Mouse (Mus musculus) hindbrain, embryonic 10.5 days (tissue): Measurements from ENCODE around the gene Lyl1. TPM values are rescaled to one million over a fixed set of nuclear protein-coding genes. Genes with fewer than 3 reads are reported as not detected.
A peak's percentile ranks its signal among the peaks of the same experiment; 100 is the strongest.

Experiments
- DNase-seq: peaks from one replicate; pipeline ENCODE4 v3.0.0-alpha.2; 2017; ENCODE audit warnings: low spot score
- H3K27ac ChIP-seq: fragments of 300-500 bp; sonication (generic); 2 replicates; pipeline ENCODE4 v1.5.1; 2016; ENCODE audit warnings: mild to moderate bottlenecking, moderate library complexity
- H3K27me3 ChIP-seq: fragments of 300-500 bp; sonication (generic); 2 replicates; pipeline ENCODE4 v1.6.1; 2016; ENCODE audit warnings: mild to moderate bottlenecking; ENCODE audit not compliant: poor library complexity, insufficient read depth, severe bottlenecking
- H3K36me3 ChIP-seq: fragments of 300-500 bp; sonication (generic); 2 replicates; pipeline ENCODE4 v1.6.1; 2016; ENCODE audit warnings: mild to moderate bottlenecking, moderate library complexity
- H3K4me1 ChIP-seq: fragments of 300-500 bp; sonication (generic); replicated peaks from 2 replicates; pipeline ENCODE4 v1.6.1; 2016; ENCODE audit warnings: mild to moderate bottlenecking
- H3K4me3 ChIP-seq: fragments of 300-500 bp; sonication (generic); 2 replicates; pipeline ENCODE4 v1.5.1; 2016; ENCODE audit warnings: mild to moderate bottlenecking, moderate library complexity
- H3K9me3 ChIP-seq: fragments of 300-500 bp; sonication (generic); 2 replicates; pipeline ENCODE4 v1.6.1; 2016; ENCODE audit warnings: mild to moderate bottlenecking, moderate library complexity
- WGBS: fragments of 180-500 bp; shearing (Covaris S2); methylation state at CpG from one replicate; pipeline ENCODE4 v1.1.7; 2016; 5-methylcytosine and 5-hydroxymethylcytosine counted together
- polyA plus RNA-seq: library from polyadenylated mRNA; unstranded; fragments of >200 nt; fragmentation: Nextera tagmentation; extraction: Ambion mirVana; gene quantifications from 2 replicates; pipeline ENCODE4 v1.2.1, GENCODE M21; 2016

Lyl1 gene
- polyA plus RNA-seq, 1 experiment from 2014 or later = 6.5 TPM

GRCm38 (mm10) chr8:84722850-84723570 lies 21.8 kb downstream of the Lyl1 start, which contains the start of gene G430095P16Rik:
Gene G430095P16Rik, plus strand, starts transcription at chr8:84723007.
- peaks cover 100% of the 10 kb centered on the region for H3K27me3 ChIP-seq
- DNase-seq = no peak
- H3K36me3 ChIP-seq = no peaks in the 10 kb centered on the region
- H3K27ac ChIP-seq = peak within 1 kb of the TSS; percentile 65
- H3K4me1 ChIP-seq = peaks cover 48% of the 10 kb centered on the region
- H3K9me3 ChIP-seq = no peaks in the 10 kb centered on the region
- WGBS = 22% methylated on average over 10 of the region's 10 CpGs
- peak within 1 kb of the TSS; percentile 22; the same call in 1 of the 2 replicates for H3K4me3 ChIP-seq

DNA sequence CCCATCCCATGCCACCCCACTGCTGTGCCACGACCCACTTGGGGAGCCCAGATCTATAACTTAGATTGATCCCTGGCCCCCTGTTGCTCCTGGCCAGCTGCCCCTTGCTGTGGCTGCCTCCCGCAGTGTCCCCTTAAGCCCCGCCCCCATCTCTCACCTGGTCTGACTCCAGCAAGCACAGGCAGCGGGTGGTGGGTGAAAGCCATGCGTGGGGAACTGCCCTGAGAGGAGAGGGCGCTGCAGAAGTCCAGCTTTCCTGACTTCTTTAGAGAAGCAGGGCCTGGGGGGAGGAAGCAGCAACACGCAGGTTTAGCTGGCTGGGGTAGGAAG lies 22.3 kb downstream of the Lyl1 start:
- H3K4me3 ChIP-seq = peak overlapping the region; percentile 22; the same call in 1 of the 2 replicates
- H3K4me1 ChIP-seq = peaks cover 52% of the 10 kb centered on the region
- H3K36me3 ChIP-seq = no peaks in the 10 kb centered on the region
- H3K27me3 ChIP-seq = peaks cover 100% of the 10 kb centered on the region
- 21% methylated on average over 7 of the region's 7 CpGs for WGBS
- peak overlapping the region; percentile 65 for H3K27ac ChIP-seq
- no peaks in the 10 kb centered on the region for H3K9me3 ChIP-seq
- no peak for DNase-seq

DNA sequence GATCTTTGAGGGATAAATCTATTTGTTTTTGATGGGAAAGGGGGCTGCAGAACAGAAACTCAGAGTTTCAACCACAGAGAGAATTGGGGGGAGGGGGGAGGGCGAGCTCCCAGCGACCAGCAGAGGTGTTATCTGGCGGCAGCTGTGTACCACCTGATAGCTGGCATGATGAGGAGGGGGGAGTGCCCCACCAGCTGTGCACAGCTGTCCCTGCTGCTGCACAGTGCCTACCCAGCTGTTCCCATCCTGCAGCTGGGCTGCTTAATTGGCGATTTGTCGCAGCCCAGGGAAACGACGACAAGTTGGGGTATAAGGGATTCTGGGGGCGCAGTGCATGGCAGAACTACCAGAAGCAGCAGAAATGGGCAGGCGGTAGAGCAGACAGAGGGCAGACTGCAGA lies 23.4 kb downstream of the Lyl1 start:
- no peaks in the 10 kb centered on the region for H3K9me3 ChIP-seq
- H3K36me3 ChIP-seq = no peaks in the 10 kb centered on the region
- 0 out of 2 replicates have a peak overlapping the region, but pooled peaks have one; percentile 22 for H3K4me3 ChIP-seq
- peaks cover 55% of the 10 kb centered on the region for H3K4me1 ChIP-seq
- WGBS = 48% methylated on average over 9 of the region's 9 CpGs
- H3K27ac ChIP-seq = peak overlapping the region; percentile 62; the same call in 1 of the 2 replicates
- DNase-seq = no peak
- peaks cover 100% of the 10 kb centered on the region for H3K27me3 ChIP-seq

- Histone ChIP-seq H3K27ac (peak overlapping the region; percentile 62; the same call in 1 of the 2 replicates), H3K27me3 (peaks cover 100% of the 10 kb centered on the region), H3K36me3 (no peaks in the 10 kb centered on the region), H3K4me1 (peaks cover 56% of the 10 kb centered on the region), H3K9me3 (no peaks in the 10 kb centered on the region), H3K4me3 (no peak overlapping the region)
- WGBS = 60% methylated on average over 10 of the region's 10 CpGs
- no peak for DNase-seq
Measured at GRCm38 (mm10) chr8:84725246-84725940, 24.1 kb downstream of the Lyl1 start.

- no peak for DNase-seq
- Histone ChIP-seq H3K27me3 (peaks cover 100% of the 10 kb centered on the region), H3K9me3 (no peaks in the 10 kb centered on the region), H3K36me3 (no peaks in the 10 kb centered on the region), H3K27ac (peak overlapping the region; percentile 62; the same call in 1 of the 2 replicates), H3K4me1 (peaks cover 61% of the 10 kb centered on the region), H3K4me3 (no peak overlapping the region)
- 20% methylated on average over 3 of the region's 3 CpGs for WGBS
Measured at GRCm38 (mm10) chr8:84725941-84726259, 24.6 kb downstream of the Lyl1 start.

- Histone ChIP-seq H3K4me1 (peaks cover 72% of the 10 kb centered on the region), H3K27me3 (peaks cover 100% of the 10 kb centered on the region), H3K27ac (peak overlapping the region; percentile 47; the same call in 1 of the 2 replicates), H3K9me3 (no peaks in the 10 kb centered on the region), H3K36me3 (no peaks in the 10 kb centered on the region), H3K4me3 (no peak overlapping the region)
- 73% methylated on average over 3 of the region's 3 CpGs for WGBS
- no peak for DNase-seq
Measured at GRCm38 (mm10) chr8:84728474-84728873, 27.2 kb downstream of the Lyl1 start.

DNA sequence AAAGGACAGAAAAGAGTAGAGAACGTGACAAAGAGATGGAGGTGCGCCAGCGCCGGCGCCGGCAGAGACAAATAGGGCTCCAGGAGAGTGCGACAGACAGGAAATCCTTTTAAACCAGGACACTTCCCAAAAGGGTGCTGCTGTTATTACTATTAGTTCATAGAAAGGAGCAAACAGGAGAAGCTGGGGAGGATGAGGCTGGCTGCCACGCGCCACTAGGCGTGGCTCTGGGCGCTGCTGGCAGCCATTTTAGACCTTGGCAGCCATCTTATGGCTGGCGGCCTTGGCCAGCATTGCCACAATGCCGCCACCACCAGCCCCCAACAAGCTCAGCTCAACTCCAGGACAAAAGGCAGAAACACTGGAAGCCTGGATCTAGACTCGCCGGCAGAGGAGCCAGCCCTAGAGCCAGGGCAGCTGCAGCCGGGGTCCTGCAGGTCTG lies 28.7 kb downstream of the Lyl1 start:
- Histone ChIP-seq H3K4me3 (no peak overlapping the region), H3K27me3 (peaks cover 100% of the 10 kb centered on the region), H3K27ac (peak overlapping the region; percentile 79), H3K36me3 (no peaks in the 10 kb centered on the region), H3K4me1 (peaks cover 63% of the 10 kb centered on the region), H3K9me3 (no peaks in the 10 kb centered on the region)
- WGBS = 92% methylated on average over 16 of the region's 16 CpGs
- no peak for DNase-seq

- DNase-seq = no peak
- Histone ChIP-seq H3K27me3 (peaks cover 100% of the 10 kb centered on the region), H3K27ac (peak overlapping the region; percentile 79), H3K9me3 (no peaks in the 10 kb centered on the region), H3K4me1 (peaks cover 62% of the 10 kb centered on the region), H3K36me3 (no peaks in the 10 kb centered on the region), H3K4me3 (no peak overlapping the region)
- WGBS = 33% methylated on average over 9 of the region's 9 CpGs
Measured at GRCm38 (mm10) chr8:84730541-84731370, 29.5 kb downstream of the Lyl1 start.

GRCm38 (mm10) chr8:84731371-84732177 lies 30.3 kb downstream of the Lyl1 start:
- Histone ChIP-seq H3K27ac (peak overlapping the region; percentile 79), H3K36me3 (no peaks in the 10 kb centered on the region), H3K4me1 (peaks cover 61% of the 10 kb centered on the region), H3K9me3 (no peaks in the 10 kb centered on the region), H3K27me3 (peaks cover 100% of the 10 kb centered on the region), H3K4me3 (no peak overlapping the region)
- WGBS = 62% methylated on average over 11 of the region's 11 CpGs
- DNase-seq = no peak

DNA sequence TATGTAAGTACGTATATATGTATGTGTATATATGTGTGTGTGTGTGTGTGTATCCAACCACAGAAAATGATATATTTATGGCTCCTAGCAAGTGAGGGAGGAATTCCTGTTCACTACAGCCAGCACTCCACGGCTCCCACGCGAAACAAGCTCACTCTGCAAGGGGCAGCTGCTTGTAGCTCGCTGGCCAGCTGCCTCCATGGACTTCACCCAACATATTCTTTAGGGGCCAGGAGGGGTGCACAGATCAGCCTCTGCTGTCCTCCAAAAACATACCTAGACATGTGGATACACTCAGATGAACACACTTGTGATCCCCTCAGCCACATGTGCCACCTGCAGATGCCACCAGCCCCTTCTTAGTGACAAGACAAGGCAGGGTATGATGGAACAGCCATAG lies 31.3 kb downstream of the Lyl1 start:
- no peaks in the 10 kb centered on the region for H3K36me3 ChIP-seq
- H3K27me3 ChIP-seq = peaks cover 100% of the 10 kb centered on the region
- peaks cover 64% of the 10 kb centered on the region for H3K4me1 ChIP-seq
- no peak overlapping the region for H3K4me3 ChIP-seq
- H3K27ac ChIP-seq = peak overlapping the region; percentile 56; the same call in 1 of the 2 replicates
- DNase-seq = no peak
- no peaks in the 10 kb centered on the region for H3K9me3 ChIP-seq
- 80% methylated on average over 5 of the region's 5 CpGs for WGBS

DNA sequence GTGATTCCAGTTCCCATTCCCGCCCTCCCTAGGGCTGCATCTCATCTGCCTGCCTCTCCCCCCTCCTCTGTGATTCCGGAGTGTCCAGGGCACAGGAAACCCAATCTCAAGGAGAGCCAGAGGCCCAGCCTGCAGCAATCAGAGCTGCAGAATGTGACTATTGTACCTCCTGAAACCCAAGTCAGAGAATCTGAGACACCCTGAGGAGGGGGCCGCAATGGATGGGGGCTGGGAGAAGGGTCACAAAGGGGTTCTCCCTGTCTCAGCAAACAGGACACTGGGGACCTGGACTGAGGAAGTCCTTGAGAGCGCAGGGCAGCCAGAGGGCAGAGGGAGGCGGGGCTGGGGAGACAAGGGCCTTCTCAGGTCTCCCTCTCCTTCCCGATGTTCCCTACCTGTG lies 31.7 kb downstream of the Lyl1 start:
- no peak for DNase-seq
- peak overlapping the region; percentile 56 for H3K27ac ChIP-seq
- H3K27me3 ChIP-seq = peaks cover 100% of the 10 kb centered on the region
- H3K4me3 ChIP-seq = peak overlapping the region; percentile 16; the same call in 1 of the 2 replicates
- H3K4me1 ChIP-seq = peaks cover 69% of the 10 kb centered on the region
- 40% methylated on average over 6 of the region's 6 CpGs for WGBS
- H3K36me3 ChIP-seq = no peaks in the 10 kb centered on the region
- no peaks in the 10 kb centered on the region for H3K9me3 ChIP-seq

- 0 out of 2 replicates have a peak overlapping the region, but pooled peaks have one; percentile 8 for H3K27ac ChIP-seq
- 86% methylated on average over 6 of the region's 6 CpGs for WGBS
- no peak for DNase-seq
- H3K27me3 ChIP-seq = peaks cover 100% of the 10 kb centered on the region
- no peaks in the 10 kb centered on the region for H3K36me3 ChIP-seq
- no peaks in the 10 kb centered on the region for H3K9me3 ChIP-seq
- H3K4me1 ChIP-seq = peaks cover 71% of the 10 kb centered on the region
- no peak overlapping the region for H3K4me3 ChIP-seq
Measured at GRCm38 (mm10) chr8:84733959-84734358, 32.7 kb downstream of the Lyl1 start.
